Mouse (Mus musculus): ENCODE results near the gene Bub3.

Gene Bub3

DNA sequence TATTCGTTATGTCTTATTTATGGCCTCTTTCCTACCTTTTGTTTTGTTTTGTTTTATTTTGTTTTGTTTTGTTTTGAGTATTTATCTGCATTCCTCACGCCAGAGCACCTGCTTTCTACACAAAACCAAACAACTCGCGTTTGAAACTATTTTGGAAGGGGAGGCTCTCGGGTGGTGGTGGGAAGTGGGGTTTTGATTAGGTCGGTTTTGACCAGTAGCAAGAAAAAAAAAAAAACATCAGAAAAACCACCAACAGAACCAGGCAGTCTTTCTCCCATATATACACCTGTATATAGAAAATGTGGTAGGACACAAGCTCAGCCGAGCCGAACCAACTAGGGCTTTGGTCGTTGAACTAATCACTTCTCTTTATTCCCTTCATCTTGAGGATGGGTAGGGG lies 3.9 kb upstream of the Bub3 start:
- no peak for DNase-seq (ENCODE audit: low spot score in 2 of 2)

GRCm38 (mm10) chr7:131556541-131557271 lies 3.3 kb upstream of the Bub3 start:
- no peak for DNase-seq (ENCODE audit: low spot score in 2 of 2)

DNA sequence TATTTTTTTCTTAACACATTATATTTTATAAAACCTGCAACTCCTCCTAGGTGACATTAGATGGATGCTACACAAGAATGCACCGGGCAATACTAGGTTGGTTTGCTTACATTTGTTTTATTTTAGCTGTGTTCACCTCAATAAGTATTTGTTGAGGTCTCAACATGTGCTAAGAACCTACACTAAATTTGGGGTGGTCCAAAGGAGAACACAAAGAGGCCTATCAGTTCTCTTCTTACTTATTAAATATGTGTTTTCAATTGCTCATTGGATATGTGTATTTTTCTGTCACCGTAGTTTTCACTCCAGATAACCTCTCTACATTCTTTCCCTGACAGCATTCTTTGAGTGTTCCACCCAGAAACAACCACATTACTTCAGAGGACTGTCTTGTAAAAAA lies 2.3 kb upstream of the Bub3 start:
- DNase-seq (ENCODE audit: low spot score in 2 of 2): no peak

DNA sequence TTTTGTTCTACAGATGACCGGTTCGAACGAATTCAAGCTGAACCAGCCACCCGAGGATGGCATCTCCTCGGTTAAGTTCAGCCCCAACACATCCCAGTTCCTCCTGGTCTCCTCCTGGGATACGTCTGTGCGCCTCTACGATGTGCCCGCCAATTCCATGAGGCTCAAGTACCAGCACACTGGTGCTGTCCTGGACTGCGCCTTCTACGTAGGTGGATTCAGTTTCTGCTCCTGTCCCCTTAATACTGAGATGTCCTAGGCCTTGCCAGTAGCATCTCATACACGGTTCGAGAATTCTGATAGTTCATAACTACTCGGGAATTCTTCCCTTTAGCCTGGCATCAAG lies 648 bp downstream of the Bub3 start:
- no peak for DNase-seq (ENCODE audit: low spot score in 2 of 2)

DNA sequence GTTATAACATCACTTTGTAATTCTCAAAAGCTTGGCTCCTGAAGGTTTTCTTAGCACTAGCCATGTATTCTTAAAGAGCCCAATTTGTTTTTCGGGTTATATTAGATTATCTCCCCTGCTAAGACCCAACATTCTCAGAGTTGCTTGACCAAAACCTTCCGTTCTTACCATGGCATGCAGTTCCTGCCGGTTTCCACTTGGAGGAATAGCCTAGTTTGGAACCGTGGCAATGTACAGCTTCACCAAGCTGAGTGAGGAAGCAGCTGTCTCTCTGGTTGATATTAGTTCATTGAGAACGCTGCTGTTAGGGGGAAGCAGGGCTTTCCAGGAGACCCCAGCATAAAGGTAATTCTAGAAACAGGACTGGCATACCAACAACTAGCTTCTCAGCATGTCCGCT lies 15.2 kb downstream of the Bub3 start:
- DNase-seq (ENCODE audit: low spot score in 2 of 2): no peak

- no peak for DNase-seq (ENCODE audit: low spot score in 2 of 2)
These were observed 22.2 kb downstream of the Bub3 start for GRCm38 (mm10) chr7:131582178-131582577.

GRCm38 (mm10) chr7:131585551-131585950 lies 25.5 kb downstream of the Bub3 start:
- no peak for DNase-seq (ENCODE audit: low spot score in 2 of 2)

DNA sequence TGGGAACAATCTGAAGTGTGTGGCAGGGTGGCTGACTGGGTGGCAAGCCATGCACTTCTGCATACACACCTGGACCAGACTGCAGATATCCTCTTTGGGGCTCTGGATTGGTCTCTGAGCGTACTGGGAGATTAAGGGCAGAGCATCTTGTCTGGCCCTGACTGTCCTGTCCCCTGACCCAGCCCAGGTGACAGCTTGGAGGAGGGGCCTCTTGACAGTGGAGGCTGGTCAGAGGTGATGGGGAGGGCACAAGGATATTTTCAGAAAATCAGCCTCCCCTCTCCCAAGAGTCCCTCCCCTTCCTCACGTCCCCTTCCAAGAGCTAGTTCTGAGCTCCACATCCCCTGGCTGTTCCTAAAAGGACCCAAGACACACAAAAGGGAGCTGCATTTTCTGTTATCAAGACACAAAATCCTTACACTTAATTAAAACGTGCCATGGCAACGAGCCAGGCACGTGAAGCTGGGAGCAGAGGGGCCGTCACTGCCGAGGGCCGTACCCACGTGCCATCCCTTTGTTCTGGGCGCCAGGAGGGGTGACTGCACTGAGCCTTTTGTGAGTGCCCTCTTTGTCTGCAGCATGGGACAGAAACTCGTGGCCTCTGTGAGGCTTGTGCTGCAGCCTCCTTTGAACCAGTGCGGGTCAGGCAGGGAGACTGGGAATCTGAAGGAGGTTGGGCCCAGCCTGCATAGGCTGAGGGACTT lies 37.9 kb downstream of the Bub3 start:
- no peak for DNase-seq (ENCODE audit: low spot score in 2 of 2)

- no peak for DNase-seq (ENCODE audit: low spot score in 2 of 2)
These were observed 38.4 kb downstream of the Bub3 start for GRCm38 (mm10) chr7:131598483-131598824.

DNA sequence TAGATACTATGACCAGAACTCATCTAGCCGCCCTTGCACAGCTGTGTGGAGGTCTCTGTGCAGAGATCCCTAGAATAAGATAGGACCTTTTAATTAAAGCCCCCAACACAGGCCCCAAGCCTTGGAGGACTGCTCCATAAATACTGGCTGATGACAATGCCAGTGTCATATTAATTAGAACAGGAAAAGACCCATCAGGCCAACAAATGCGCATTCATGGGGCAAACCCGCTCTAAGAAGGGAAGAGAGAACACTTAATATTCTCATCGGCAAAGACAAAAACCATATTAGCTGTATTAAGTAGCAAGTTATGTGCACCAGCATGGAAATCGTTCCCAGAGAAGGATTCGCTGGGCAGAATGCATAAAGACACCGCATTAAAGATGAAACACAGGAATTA lies 42.1 kb downstream of the Bub3 start:
- no peak for DNase-seq (ENCODE audit: low spot score in 2 of 2)

GRCm38 (mm10) chr7:131603186-131603585 lies 43.2 kb downstream of the Bub3 start:
- no peak for DNase-seq (ENCODE audit: low spot score in 2 of 2)

DNA sequence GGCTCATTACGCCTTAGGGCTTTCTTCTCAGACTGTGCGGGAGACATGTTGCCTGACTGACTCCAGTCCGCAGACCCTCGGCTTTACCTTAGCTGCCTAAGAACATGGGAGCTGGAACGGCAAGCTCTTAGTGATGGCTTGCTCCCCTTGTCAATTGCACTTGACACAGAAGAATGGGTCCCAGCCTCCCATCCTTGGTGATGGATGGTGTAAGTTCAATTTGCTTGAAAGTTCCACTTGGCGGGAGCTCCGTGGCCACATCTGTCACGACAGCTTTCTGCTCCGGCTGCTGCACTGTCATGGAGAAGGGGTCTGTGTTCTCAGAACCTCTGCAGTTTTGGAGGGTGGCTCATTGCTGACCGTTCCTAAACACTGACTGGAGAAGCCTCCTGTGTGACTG lies 44.9 kb downstream of the Bub3 start:
- no peak for DNase-seq (ENCODE audit: low spot score in 2 of 2)

DNA sequence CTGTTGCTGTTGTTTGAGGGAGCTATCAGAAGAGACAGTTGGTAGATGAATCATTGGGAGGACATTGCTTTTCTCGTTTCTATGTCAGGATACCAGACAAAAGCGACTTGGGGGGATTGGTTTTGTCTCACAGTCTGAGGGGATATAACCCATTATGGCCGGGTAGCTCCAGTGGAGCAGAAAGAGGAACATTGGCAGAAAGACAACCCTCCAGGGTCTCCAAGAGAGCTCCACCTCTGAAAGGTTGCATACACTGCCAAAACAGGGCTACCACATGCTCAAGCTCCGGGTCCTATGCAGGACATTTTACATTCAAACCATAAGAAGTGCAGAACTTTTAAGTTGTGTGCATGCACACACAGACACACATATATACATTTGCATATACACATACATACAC lies 45.5 kb downstream of the Bub3 start:
- DNase-seq (ENCODE audit: low spot score in 2 of 2): no peak

DNA sequence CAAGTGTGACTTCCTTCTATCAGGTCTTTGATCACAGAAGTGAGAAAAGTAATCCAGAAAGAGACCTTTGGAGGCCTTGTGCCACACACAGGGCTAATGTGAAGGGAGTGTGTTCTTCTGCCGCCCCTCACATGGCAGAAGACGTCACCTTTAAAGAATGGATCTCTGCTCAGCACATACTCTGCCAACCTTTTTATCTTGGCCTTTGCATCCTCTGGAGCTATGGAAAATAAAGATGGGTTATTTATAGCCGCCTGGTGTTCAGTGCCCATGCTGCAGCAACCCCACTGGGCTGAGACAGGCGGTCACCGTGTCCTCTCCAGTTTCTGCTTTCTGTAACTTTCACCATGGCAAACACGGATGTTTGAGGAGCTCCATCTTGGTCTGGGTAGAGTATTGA lies 48.0 kb downstream of the Bub3 start:
- no peak for DNase-seq (ENCODE audit: low spot score in 2 of 2)

DNA sequence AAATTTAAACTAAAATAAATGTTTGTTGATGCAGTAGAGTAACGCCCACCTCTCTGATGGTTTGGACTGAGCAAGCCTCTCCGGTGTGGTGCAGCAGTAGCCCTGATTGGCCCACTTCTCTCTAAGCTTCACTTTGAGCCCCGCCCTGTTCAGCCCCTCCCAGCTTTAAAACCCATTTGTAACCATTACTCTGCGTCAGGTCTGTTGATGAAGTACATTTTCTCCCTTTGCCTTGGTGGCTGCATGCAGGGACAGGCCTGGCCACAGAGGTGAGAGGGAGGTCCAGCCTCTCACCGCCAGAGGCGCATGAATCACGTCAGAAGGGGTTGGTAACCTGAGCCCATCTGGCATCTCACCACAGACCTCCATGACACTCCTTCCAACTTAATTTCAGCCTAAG lies 49.7 kb downstream of the Bub3 start:
- DNase-seq (ENCODE audit: low spot score in 2 of 2): no peak

All from urinary bladder, postnatal 4 days (tissue).